Mouse (Mus musculus): Measurements from ENCODE around the gene Zfp651. TPM values are rescaled to one million over a fixed set of nuclear protein-coding genes. Genes with fewer than 3 reads are reported as not detected.

Gene Zfp651
- polyA plus RNA-seq, 1 experiment, result 46.2 TPM

- no peak for DNase-seq
- no peak overlapping the region for H3K4me3 ChIP-seq (replicated peaks; ENCODE audit: extremely low read depth, low read depth, low read length)
- TF ChIP-seq POLR2A (IDR thresholded peaks at IDR 0.05; ENCODE audit: borderline replicate concordance, extremely low read depth, low read depth, low read length) (no peak), CTCF (IDR thresholded peaks at IDR 0.05; ENCODE audit: insufficient read depth, low read length) (no peak)
- 86% methylated on average over 3 of the region's 3 CpGs for WGBS
- no peaks in the 10 kb centered on the region for H3K4me1 ChIP-seq (ENCODE audit: control insufficient read depth, insufficient read depth, low read length)
Observed at GRCm38 (mm10) chr9:121741168-121741567, 18.0 kb upstream of the Zfp651 start.

GRCm38 (mm10) chr9:121744051-121744450 lies 15.1 kb upstream of the Zfp651 start:
- no peak overlapping the region for H3K4me3 ChIP-seq (replicated peaks; ENCODE audit: extremely low read depth, low read depth, low read length)
- 83% methylated on average over 8 of the region's 8 CpGs for WGBS
- no peaks in the 10 kb centered on the region for H3K4me1 ChIP-seq (ENCODE audit: control insufficient read depth, insufficient read depth, low read length)
- DNase-seq, result no peak
- TF ChIP-seq CTCF (IDR thresholded peaks at IDR 0.05; ENCODE audit: insufficient read depth, low read length) (no peak), POLR2A (IDR thresholded peaks at IDR 0.05; ENCODE audit: borderline replicate concordance, extremely low read depth, low read depth, low read length) (no peak)

DNA sequence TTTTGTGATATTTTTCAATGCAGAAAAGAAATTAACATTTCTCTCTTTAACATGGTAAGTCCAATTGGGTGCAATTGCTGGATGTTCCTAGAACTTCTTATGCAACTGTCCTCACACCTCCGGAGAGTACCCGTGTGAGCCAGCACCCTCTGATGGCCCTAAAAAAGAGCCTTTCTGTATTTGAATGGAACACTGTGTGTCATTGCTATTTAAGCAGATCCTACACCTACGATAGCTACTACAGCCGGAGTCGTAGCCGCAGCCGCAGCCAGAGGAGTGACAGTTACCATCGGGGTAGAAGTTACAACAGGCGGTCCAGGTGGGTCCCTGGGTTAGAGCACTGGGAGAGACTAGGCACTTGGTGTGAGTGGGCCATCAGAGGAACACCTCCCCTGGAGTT lies 6.4 kb upstream of the Zfp651 start:
- no peak for DNase-seq
- WGBS, result 95% methylated on average over 9 of the region's 9 CpGs
- TF ChIP-seq POLR2A (IDR thresholded peaks at IDR 0.05; ENCODE audit: borderline replicate concordance, extremely low read depth, low read depth, low read length) (no peak), CTCF (IDR thresholded peaks at IDR 0.05; ENCODE audit: insufficient read depth, low read length) (no peak)
- Histone ChIP-seq H3K4me1 (ENCODE audit: control insufficient read depth, insufficient read depth, low read length) (no peaks in the 10 kb centered on the region), H3K4me3 (replicated peaks; ENCODE audit: extremely low read depth, low read depth, low read length) (no peak overlapping the region)

- DNase-seq, result no peak
- WGBS, result 88% methylated on average over 3 of the region's 3 CpGs
- no peak for TF ChIP-seq POLR2A (IDR thresholded peaks at IDR 0.05; ENCODE audit: borderline replicate concordance, extremely low read depth, low read depth, low read length)
- TF ChIP-seq CTCF (IDR thresholded peaks at IDR 0.05; ENCODE audit: insufficient read depth, low read length), result no peak
- H3K4me1 ChIP-seq (ENCODE audit: control insufficient read depth, insufficient read depth, low read length), result peaks cover 3% of the 10 kb centered on the region; the same call in 1 of the 2 replicates
- no peak overlapping the region for H3K4me3 ChIP-seq (replicated peaks; ENCODE audit: extremely low read depth, low read depth, low read length)
Observed at GRCm38 (mm10) chr9:121754624-121755023, 4.5 kb upstream of the Zfp651 start.

DNA sequence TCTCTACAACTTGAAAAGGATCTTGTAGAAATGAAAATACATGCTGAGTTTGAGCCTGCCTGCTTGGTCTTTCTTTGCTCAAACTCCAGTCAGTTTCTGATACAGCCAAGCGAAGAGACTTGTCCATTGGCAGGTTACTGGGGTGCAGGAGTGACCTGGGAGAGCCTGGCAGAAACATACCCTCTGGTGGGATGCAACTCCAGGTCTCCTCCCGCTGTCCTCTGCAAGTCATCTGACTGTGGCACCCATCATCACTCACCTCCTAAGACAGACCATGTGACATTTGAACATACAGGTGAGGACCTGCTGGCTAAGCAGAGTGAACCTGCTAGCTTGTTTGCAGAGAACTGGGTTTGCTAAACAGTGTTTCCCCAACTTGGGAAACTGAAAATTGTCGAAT lies 2.3 kb upstream of the Zfp651 start:
- Histone ChIP-seq H3K4me1 (ENCODE audit: control insufficient read depth, insufficient read depth, low read length) (peaks cover 6% of the 10 kb centered on the region), H3K4me3 (replicated peaks; ENCODE audit: extremely low read depth, low read depth, low read length) (no peak overlapping the region)
- 86% methylated on average over 3 of the region's 3 CpGs for WGBS
- TF ChIP-seq POLR2A (IDR thresholded peaks at IDR 0.05; ENCODE audit: borderline replicate concordance, extremely low read depth, low read depth, low read length), result no peak
- TF ChIP-seq CTCF (IDR thresholded peaks at IDR 0.05; ENCODE audit: insufficient read depth, low read length), result no peak
- no peak for DNase-seq

DNA sequence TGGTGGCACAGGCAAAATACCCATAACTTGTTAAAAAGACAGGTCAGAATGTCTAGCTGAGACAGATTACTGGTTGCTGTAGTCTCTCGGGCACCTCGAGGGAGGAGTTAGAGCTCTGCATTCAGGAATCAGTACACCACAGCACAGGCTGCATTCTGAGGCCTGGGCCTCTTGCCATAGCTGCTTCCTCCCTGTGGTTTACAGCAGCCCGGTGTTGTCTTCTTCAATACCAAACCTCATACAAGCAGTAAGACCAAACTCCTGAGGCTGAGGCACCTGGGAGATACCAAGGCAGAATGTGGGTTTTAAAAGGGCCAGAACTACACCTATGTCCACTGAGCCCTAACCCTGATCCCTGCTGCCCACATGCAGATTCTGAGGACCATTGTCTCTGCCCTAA lies 1.7 kb upstream of the Zfp651 start:
- WGBS, result 15% methylated on average over 3 of the region's 3 CpGs
- TF ChIP-seq CTCF (IDR thresholded peaks at IDR 0.05; ENCODE audit: insufficient read depth, low read length), result no peak
- TF ChIP-seq POLR2A (IDR thresholded peaks at IDR 0.05; ENCODE audit: borderline replicate concordance, extremely low read depth, low read depth, low read length), result no peak
- no peak for DNase-seq

DNA sequence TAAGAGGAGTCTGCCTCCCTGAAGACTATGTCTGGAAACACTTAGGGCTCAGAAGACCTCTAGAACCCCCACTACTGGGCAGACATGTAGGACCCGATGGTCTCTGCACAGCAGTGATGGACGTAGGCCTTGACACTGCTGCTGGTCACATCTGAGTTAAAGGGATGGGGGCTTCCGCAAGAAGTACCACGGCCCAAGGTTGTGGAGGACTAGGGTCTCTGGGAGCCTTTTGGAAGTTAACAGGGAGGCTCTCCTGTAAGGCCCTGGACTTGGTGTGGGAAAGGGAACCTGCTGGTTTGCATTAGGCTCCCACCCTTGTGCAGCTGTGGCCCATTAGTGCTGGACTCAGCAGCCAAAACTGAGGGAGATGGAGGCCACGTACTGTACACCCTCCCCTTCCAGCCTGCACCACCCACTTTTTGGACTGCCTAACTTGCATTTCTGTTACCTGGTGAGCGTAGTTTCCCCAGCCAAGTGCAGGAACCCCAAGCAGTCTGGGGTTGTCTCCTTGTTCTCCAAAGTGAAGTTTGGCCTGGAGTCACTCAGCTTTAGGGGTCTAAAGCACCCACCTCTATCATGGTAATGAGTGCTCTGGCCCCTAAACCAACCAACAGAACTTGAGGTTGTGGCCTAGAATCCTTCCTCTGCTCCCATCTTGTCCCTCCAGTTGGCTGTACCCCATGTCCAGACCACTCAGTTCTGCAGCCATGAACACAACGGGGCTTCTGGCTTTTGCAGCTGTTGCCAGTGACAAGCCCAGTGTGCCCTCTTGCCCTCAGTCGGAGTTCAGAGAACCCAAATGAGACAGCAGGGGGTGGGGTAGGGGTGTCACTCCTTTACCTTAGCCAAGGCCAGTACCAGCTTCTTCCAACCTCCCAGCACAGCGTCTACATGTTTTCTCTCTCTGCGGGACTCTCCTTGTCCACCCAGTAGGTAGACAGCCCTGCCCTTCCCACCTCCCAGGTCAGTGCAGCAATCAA lies 1.0 kb upstream of the Zfp651 start:
- Histone ChIP-seq H3K4me3 (replicated peaks; ENCODE audit: extremely low read depth, low read depth, low read length) (no peak overlapping the region), H3K4me1 (ENCODE audit: control insufficient read depth, insufficient read depth, low read length) (peaks cover 6% of the 10 kb centered on the region)
- no peak for DNase-seq
- TF ChIP-seq CTCF (IDR thresholded peaks at IDR 0.05; ENCODE audit: insufficient read depth, low read length), result no peak
- TF ChIP-seq POLR2A (IDR thresholded peaks at IDR 0.05; ENCODE audit: borderline replicate concordance, extremely low read depth, low read depth, low read length), result no peak
- 51% methylated on average over 10 of the region's 10 CpGs for WGBS

More for the DNA sequence above, 1.7 kb upstream of the Zfp651 start:
- Histone ChIP-seq H3K4me3 (replicated peaks; ENCODE audit: extremely low read depth, low read depth, low read length) (no peak overlapping the region), H3K4me1 (ENCODE audit: control insufficient read depth, insufficient read depth, low read length) (peaks cover 6% of the 10 kb centered on the region)

DNA sequence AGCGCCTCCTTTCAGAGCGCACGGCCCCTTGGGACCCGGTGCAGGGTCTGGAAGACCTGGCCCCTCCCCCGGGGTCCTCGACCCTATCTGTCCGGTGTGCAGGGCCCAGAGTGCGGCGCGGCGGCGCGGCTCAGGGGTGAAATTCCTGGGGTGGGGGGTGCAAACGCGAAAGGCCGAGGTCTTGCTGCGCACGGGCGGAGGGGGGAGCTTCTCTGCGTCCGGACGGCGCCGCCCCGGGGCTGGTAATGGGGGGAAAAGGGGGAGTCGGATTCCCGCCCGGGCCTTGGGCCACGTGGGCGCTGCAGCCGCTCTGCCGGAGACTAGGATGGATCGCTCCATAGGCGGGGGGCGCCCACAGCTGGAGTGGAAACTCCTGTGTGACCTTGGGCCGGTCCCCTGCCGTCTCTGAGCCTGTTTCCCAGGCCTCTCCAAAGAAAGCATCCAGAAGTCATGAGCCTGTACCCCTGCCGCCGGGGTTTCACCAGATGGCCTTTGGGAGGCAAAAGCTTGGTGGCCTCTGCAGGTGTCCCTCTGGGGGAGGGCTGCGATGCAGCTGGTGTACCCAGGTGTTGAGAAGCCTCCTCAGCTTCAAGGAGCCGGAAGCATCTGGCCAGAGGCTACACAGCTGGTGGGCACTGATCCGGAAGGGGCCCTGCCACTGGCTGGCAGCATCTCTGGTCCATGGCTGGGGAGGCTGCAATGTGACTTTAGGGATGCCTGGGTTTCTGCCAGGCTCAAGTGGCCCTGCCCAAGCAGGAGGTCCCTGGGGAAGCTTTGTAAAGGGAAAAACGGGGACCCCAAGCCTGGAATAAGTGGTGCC lies 1.4 kb downstream of the Zfp651 start:
- peaks cover 6% of the 10 kb centered on the region for H3K4me1 ChIP-seq (ENCODE audit: control insufficient read depth, insufficient read depth, low read length)
- no peak for TF ChIP-seq CTCF (IDR thresholded peaks at IDR 0.05; ENCODE audit: insufficient read depth, low read length)
- no peak for TF ChIP-seq POLR2A (IDR thresholded peaks at IDR 0.05; ENCODE audit: borderline replicate concordance, extremely low read depth, low read depth, low read length)
- H3K4me3 ChIP-seq (replicated peaks; ENCODE audit: extremely low read depth, low read depth, low read length), result peak overlapping the region; percentile 73
- 3% methylated on average over 42 of the region's 43 CpGs for WGBS
- DNase-seq, result peak; percentile 51

GRCm38 (mm10) chr9:121761091-121761665 lies 2.0 kb downstream of the Zfp651 start:
- Histone ChIP-seq H3K4me3 (replicated peaks; ENCODE audit: extremely low read depth, low read depth, low read length) (no peak overlapping the region), H3K4me1 (ENCODE audit: control insufficient read depth, insufficient read depth, low read length) (peaks cover 6% of the 10 kb centered on the region)
- TF ChIP-seq POLR2A (IDR thresholded peaks at IDR 0.05; ENCODE audit: borderline replicate concordance, extremely low read depth, low read depth, low read length) (no peak), CTCF (IDR thresholded peaks at IDR 0.05; ENCODE audit: insufficient read depth, low read length) (no peak)
- DNase-seq, result no peak
- WGBS, result 67% methylated on average over 10 of the region's 10 CpGs
